Mouse (Mus musculus): Measurements from ENCODE around the gene Rhof. TPM values are rescaled to one million over a fixed set of nuclear protein-coding genes. Genes with fewer than 3 reads are reported as not detected.
A peak's percentile ranks its signal among the peaks of the same experiment; 100 is the strongest.

The Rhof gene
- polyA plus RNA-seq, 1 experiment from 2014 or later: 3.2 TPM

DNA sequence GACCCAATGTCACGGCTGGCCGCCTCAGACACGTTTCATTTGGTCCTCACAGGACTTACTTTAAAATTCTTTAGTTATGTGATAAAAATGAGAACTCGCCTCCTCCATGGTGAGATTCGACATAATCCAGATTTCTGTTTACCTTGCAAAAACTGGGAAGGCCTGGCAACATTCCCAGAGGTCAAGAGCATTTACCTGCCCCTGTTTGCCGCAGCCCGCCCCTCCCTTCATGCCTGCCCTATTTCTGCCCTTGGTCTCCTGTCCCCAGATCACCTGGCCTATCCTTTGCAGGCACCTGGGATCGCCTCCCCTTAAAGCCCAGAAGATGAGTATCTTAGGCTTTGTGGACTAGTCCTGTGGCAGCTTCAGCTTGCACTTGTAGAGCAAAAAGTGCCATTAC lies 14.7 kb downstream of the Rhof start:
- WGBS: 73% methylated on average over 8 of the region's 8 CpGs

GRCm38 (mm10) chr5:123117257-123117656 lies 15.2 kb downstream of the Rhof start:
- TF ChIP-seq CTCF (IDR thresholded peaks at IDR 0.05; ENCODE audit: low read depth): peak; percentile 94
- peak; percentile 44; the same call in 1 of the 2 replicates for ATAC-seq (replicated peaks; ENCODE audit: low FRiP score, low read depth)
- DNase-seq (ENCODE audit: low spot score): peak; percentile 84
- WGBS: 19% methylated on average over 10 of the region's 10 CpGs
- Histone ChIP-seq H3K4me1 (replicated peaks; ENCODE audit: insufficient read depth, low read length) (no peaks in the 10 kb centered on the region), H3K27me3 (ENCODE audit: insufficient read depth, low read length) (no peaks in the 10 kb centered on the region), H3K9ac (ENCODE audit: low read depth, low read length) (no peak overlapping the region), H3K4me3 (replicated peaks; ENCODE audit: low read depth, low read length) (no peak overlapping the region), H3K4me2 (ENCODE audit: low read length) (no peak overlapping the region), H3K27ac (no peak overlapping the region), H3K9me3 (replicated peaks; ENCODE audit: low read length) (no peaks in the 10 kb centered on the region), H3K36me3 (ENCODE audit: insufficient read depth, low read length) (no peaks in the 10 kb centered on the region)

More for the DNA sequence above, 14.7 kb downstream of the Rhof start:
- Histone ChIP-seq H3K27ac (no peak overlapping the region), H3K27me3 (ENCODE audit: insufficient read depth, low read length) (no peaks in the 10 kb centered on the region), H3K4me3 (replicated peaks; ENCODE audit: low read depth, low read length) (no peak overlapping the region), H3K9me3 (replicated peaks; ENCODE audit: low read length) (no peaks in the 10 kb centered on the region), H3K36me3 (ENCODE audit: insufficient read depth, low read length) (no peaks in the 10 kb centered on the region), H3K4me1 (replicated peaks; ENCODE audit: insufficient read depth, low read length) (no peaks in the 10 kb centered on the region), H3K9ac (ENCODE audit: low read depth, low read length) (no peak overlapping the region), H3K4me2 (ENCODE audit: low read length) (no peak overlapping the region)
- no peak for TF ChIP-seq CTCF (IDR thresholded peaks at IDR 0.05; ENCODE audit: low read depth)
- DNase-seq (ENCODE audit: low spot score): no peak
- no peak for ATAC-seq (replicated peaks; ENCODE audit: low FRiP score, low read depth)

- H3K9ac ChIP-seq (ENCODE audit: low read depth, low read length): no peak overlapping the region
- H3K4me2 ChIP-seq (ENCODE audit: low read length): no peak overlapping the region
- no peak for DNase-seq (ENCODE audit: low spot score)
- H3K4me3 ChIP-seq (replicated peaks; ENCODE audit: low read depth, low read length): no peak overlapping the region
- H3K36me3 ChIP-seq (ENCODE audit: insufficient read depth, low read length): no peaks in the 10 kb centered on the region
- H3K27ac ChIP-seq: no peak overlapping the region
- WGBS: 56% methylated on average over 8 of the region's 8 CpGs
- ATAC-seq (replicated peaks; ENCODE audit: low FRiP score, low read depth): no peak
- TF ChIP-seq CTCF (IDR thresholded peaks at IDR 0.05; ENCODE audit: low read depth): no peak
- H3K4me1 ChIP-seq (replicated peaks; ENCODE audit: insufficient read depth, low read length): no peaks in the 10 kb centered on the region
- H3K27me3 ChIP-seq (ENCODE audit: insufficient read depth, low read length): no peaks in the 10 kb centered on the region
- H3K9me3 ChIP-seq (replicated peaks; ENCODE audit: low read length): no peaks in the 10 kb centered on the region
Measured at GRCm38 (mm10) chr5:123116080-123116479, 16.4 kb downstream of the Rhof start.

GRCm38 (mm10) chr5:123114924-123115323 lies 17.6 kb downstream of the Rhof start:
- Histone ChIP-seq H3K4me3 (replicated peaks; ENCODE audit: low read depth, low read length) (no peak overlapping the region), H3K27me3 (ENCODE audit: insufficient read depth, low read length) (no peaks in the 10 kb centered on the region), H3K9ac (ENCODE audit: low read depth, low read length) (no peak overlapping the region), H3K4me1 (replicated peaks; ENCODE audit: insufficient read depth, low read length) (peaks cover 9% of the 10 kb centered on the region), H3K9me3 (replicated peaks; ENCODE audit: low read length) (no peaks in the 10 kb centered on the region), H3K4me2 (ENCODE audit: low read length) (no peak overlapping the region), H3K27ac (no peak overlapping the region), H3K36me3 (ENCODE audit: insufficient read depth, low read length) (no peaks in the 10 kb centered on the region)
- ATAC-seq (replicated peaks; ENCODE audit: low FRiP score, low read depth) (no peak), DNase-seq (ENCODE audit: low spot score) (peak; percentile 85)
- WGBS: 32% methylated on average over 7 of the region's 7 CpGs
- peak; percentile 78 for TF ChIP-seq CTCF (IDR thresholded peaks at IDR 0.05; ENCODE audit: low read depth)

GRCm38 (mm10) chr5:123114109-123114508 lies 18.4 kb downstream of the Rhof start:
- no peak overlapping the region for H3K27ac ChIP-seq
- no peak for ATAC-seq (replicated peaks; ENCODE audit: low FRiP score, low read depth)

GRCm38 (mm10) chr5:123110296-123110721 lies 22.2 kb downstream of the Rhof start:
- no peaks in the 10 kb centered on the region for H3K27me3 ChIP-seq (ENCODE audit: insufficient read depth, low read length)
- peak overlapping the region; percentile 68 for H3K27ac ChIP-seq
- ATAC-seq (replicated peaks; ENCODE audit: low FRiP score, low read depth) (no peak; the same call in 1 of the 2 replicates), DNase-seq (ENCODE audit: low spot score) (peak; percentile 74)
- no peak overlapping the region for H3K4me3 ChIP-seq (replicated peaks; ENCODE audit: low read depth, low read length)
- no peaks in the 10 kb centered on the region for H3K9me3 ChIP-seq (replicated peaks; ENCODE audit: low read length)
- H3K9ac ChIP-seq (ENCODE audit: low read depth, low read length): 0 out of 2 replicates have a peak overlapping the region, but pooled peaks have one; percentile 29
- H3K36me3 ChIP-seq (ENCODE audit: insufficient read depth, low read length): no peaks in the 10 kb centered on the region
- H3K4me2 ChIP-seq (ENCODE audit: low read length): peak overlapping the region; percentile 49
- WGBS: 29% methylated on average over 13 of the region's 13 CpGs
- peaks cover 18% of the 10 kb centered on the region for H3K4me1 ChIP-seq (replicated peaks; ENCODE audit: insufficient read depth, low read length)
- no peak for TF ChIP-seq CTCF (IDR thresholded peaks at IDR 0.05; ENCODE audit: low read depth)

More at GRCm38 (mm10) chr5:123114109-123114508, 18.4 kb downstream of the Rhof start:
- peaks cover 15% of the 10 kb centered on the region for H3K4me1 ChIP-seq (replicated peaks; ENCODE audit: insufficient read depth, low read length)
- DNase-seq (ENCODE audit: low spot score): no peak
- no peak overlapping the region for H3K4me3 ChIP-seq (replicated peaks; ENCODE audit: low read depth, low read length)
- H3K4me2 ChIP-seq (ENCODE audit: low read length): no peak overlapping the region
- H3K9me3 ChIP-seq (replicated peaks; ENCODE audit: low read length): no peaks in the 10 kb centered on the region
- H3K9ac ChIP-seq (ENCODE audit: low read depth, low read length): no peak overlapping the region
- WGBS: 58% methylated on average over 11 of the region's 11 CpGs
- H3K27me3 ChIP-seq (ENCODE audit: insufficient read depth, low read length): no peaks in the 10 kb centered on the region
- TF ChIP-seq CTCF (IDR thresholded peaks at IDR 0.05; ENCODE audit: low read depth): no peak
- no peaks in the 10 kb centered on the region for H3K36me3 ChIP-seq (ENCODE audit: insufficient read depth, low read length)
